Mouse (Mus musculus): ENCODE measurements around the gene Gucy2f. TPM values are rescaled to one million over a fixed set of nuclear protein-coding genes. Genes with fewer than 3 reads are reported as not detected.

Gene Gucy2f
- polyA plus RNA-seq, 1 experiment from 2014 or later = 0.17 TPM

DNA sequence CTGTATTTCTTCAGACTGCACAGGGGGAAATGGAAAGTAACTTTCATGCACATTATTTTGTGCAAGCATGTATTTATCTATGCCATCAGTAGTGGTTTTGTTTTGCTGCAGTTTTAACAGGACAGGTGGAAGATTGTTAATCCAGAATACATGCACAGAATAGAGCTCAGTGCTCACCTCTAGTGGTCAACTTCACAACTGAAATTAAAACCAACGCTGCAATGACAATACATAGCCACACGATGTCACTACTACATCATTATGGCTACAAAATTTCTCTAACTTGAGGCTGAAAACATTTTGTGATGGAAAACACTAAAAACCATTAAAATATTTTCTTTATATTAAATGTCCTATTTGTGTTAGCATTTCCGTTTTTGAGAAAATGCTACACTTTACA lies 3.6 kb upstream of the Gucy2f start:
- H3K4me1 ChIP-seq (ENCODE audit: control insufficient read depth, insufficient read depth, low read length) = no peaks in the 10 kb centered on the region
- no peaks in the 10 kb centered on the region for H3K9me3 ChIP-seq (ENCODE audit: control insufficient read depth, low read length)
- 17% methylated on average over 3 of the region's 3 CpGs for WGBS
- H3K9ac ChIP-seq (ENCODE audit: low read depth, low read length) = no peak overlapping the region
- H3K27ac ChIP-seq (replicated peaks; ENCODE audit: low read depth, low read length) = no peak overlapping the region
- peak; percentile 26 for DNase-seq (ENCODE audit: low spot score)
- H3K4me3 ChIP-seq (ENCODE audit: low read depth, low read length) = no peak overlapping the region
- no peak for ATAC-seq (ENCODE audit: low read depth)
- H3K36me3 ChIP-seq (ENCODE audit: control insufficient read depth, insufficient read depth, low read length) = no peaks in the 10 kb centered on the region
- H3K4me2 ChIP-seq (ENCODE audit: low read depth, low read length) = no peak overlapping the region
- peaks cover 5% of the 10 kb centered on the region for H3K27me3 ChIP-seq (replicated peaks; ENCODE audit: control insufficient read depth, insufficient read depth, low read length)

GRCm38 (mm10) chrX:142195551-142195950 lies 1.2 kb downstream of the Gucy2f start:
- ATAC-seq (ENCODE audit: low read depth) = no peak
- Histone ChIP-seq H3K9me3 (ENCODE audit: control insufficient read depth, low read length) (no peaks in the 10 kb centered on the region), H3K27me3 (replicated peaks; ENCODE audit: control insufficient read depth, insufficient read depth, low read length) (peaks cover 10% of the 10 kb centered on the region), H3K4me1 (ENCODE audit: control insufficient read depth, insufficient read depth, low read length) (no peaks in the 10 kb centered on the region), H3K4me3 (ENCODE audit: low read depth, low read length) (no peak overlapping the region), H3K9ac (ENCODE audit: low read depth, low read length) (no peak overlapping the region), H3K36me3 (ENCODE audit: control insufficient read depth, insufficient read depth, low read length) (no peaks in the 10 kb centered on the region), H3K4me2 (ENCODE audit: low read depth, low read length) (no peak overlapping the region), H3K27ac (replicated peaks; ENCODE audit: low read depth, low read length) (no peak overlapping the region)
- DNase-seq (ENCODE audit: low spot score) = no peak
- WGBS = 88% methylated on average over 1 of the region's 1 CpGs

DNA sequence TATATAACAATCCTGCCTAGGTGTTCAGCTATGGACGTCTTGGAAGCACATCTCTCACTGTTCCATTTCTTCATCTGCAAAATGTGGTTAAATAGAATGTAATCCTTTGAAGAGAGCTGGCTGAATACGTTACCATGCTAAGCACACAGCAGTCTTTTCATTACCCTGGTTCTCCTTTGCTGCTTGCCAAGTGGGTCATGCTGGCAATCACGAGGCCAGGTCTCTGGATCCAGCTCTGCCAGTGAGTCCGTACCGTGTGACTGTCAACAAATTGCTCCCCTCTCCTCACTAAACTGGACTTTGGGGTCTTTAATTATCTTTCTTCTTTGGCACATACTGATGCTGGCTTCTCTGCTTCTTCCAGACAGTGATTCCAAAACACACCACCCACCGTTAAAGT lies 2.3 kb downstream of the Gucy2f start:
- no peaks in the 10 kb centered on the region for H3K4me1 ChIP-seq (ENCODE audit: control insufficient read depth, insufficient read depth, low read length)
- ATAC-seq (ENCODE audit: low read depth) = no peak
- H3K9ac ChIP-seq (ENCODE audit: low read depth, low read length) = no peak overlapping the region
- no peak overlapping the region for H3K27ac ChIP-seq (replicated peaks; ENCODE audit: low read depth, low read length)
- DNase-seq (ENCODE audit: low spot score) = no peak
- H3K4me2 ChIP-seq (ENCODE audit: low read depth, low read length) = no peak overlapping the region
- peaks cover 10% of the 10 kb centered on the region for H3K27me3 ChIP-seq (replicated peaks; ENCODE audit: control insufficient read depth, insufficient read depth, low read length)
- H3K4me3 ChIP-seq (ENCODE audit: low read depth, low read length) = no peak overlapping the region
- no peaks in the 10 kb centered on the region for H3K9me3 ChIP-seq (ENCODE audit: control insufficient read depth, low read length)
- 63% methylated on average over 6 of the region's 6 CpGs for whole genome bisulfite sequencing
- no peaks in the 10 kb centered on the region for H3K36me3 ChIP-seq (ENCODE audit: control insufficient read depth, insufficient read depth, low read length)

GRCm38 (mm10) chrX:142190355-142190754 lies 6.4 kb downstream of the Gucy2f start:
- WGBS = 65% methylated on average over 2 of the region's 2 CpGs
- Histone ChIP-seq H3K36me3 (ENCODE audit: control insufficient read depth, insufficient read depth, low read length) (no peaks in the 10 kb centered on the region), H3K4me1 (ENCODE audit: control insufficient read depth, insufficient read depth, low read length) (no peaks in the 10 kb centered on the region)

GRCm38 (mm10) chrX:142189023-142189703 lies 7.6 kb downstream of the Gucy2f start:
- H3K9me3 ChIP-seq (ENCODE audit: control insufficient read depth, low read length) = no peaks in the 10 kb centered on the region
- H3K36me3 ChIP-seq (ENCODE audit: control insufficient read depth, insufficient read depth, low read length) = no peaks in the 10 kb centered on the region
- H3K9ac ChIP-seq (ENCODE audit: low read depth, low read length) = no peak overlapping the region
- ATAC-seq (ENCODE audit: low read depth) = peak; percentile 57; the same call in 1 of the 2 replicates
- no peak overlapping the region for H3K4me3 ChIP-seq (ENCODE audit: low read depth, low read length)
- peak overlapping the region; percentile 29; the same call in 1 of the 2 replicates for H3K4me2 ChIP-seq (ENCODE audit: low read depth, low read length)
- DNase-seq (ENCODE audit: low spot score) = peak; percentile 59
- H3K27ac ChIP-seq (replicated peaks; ENCODE audit: low read depth, low read length) = no peak overlapping the region
- H3K4me1 ChIP-seq (ENCODE audit: control insufficient read depth, insufficient read depth, low read length) = no peaks in the 10 kb centered on the region
- peaks cover 11% of the 10 kb centered on the region; the same call in 1 of the 2 replicates for H3K27me3 ChIP-seq (replicated peaks; ENCODE audit: control insufficient read depth, insufficient read depth, low read length)
- 33% methylated on average over 22 of the region's 22 CpGs for WGBS

More at GRCm38 (mm10) chrX:142190355-142190754, 6.4 kb downstream of the Gucy2f start:
- peaks cover 11% of the 10 kb centered on the region for H3K27me3 ChIP-seq (replicated peaks; ENCODE audit: control insufficient read depth, insufficient read depth, low read length)
- H3K9ac ChIP-seq (ENCODE audit: low read depth, low read length) = no peak overlapping the region
- ATAC-seq (ENCODE audit: low read depth) (no peak), DNase-seq (ENCODE audit: low spot score) (no peak)
- H3K9me3 ChIP-seq (ENCODE audit: control insufficient read depth, low read length) = no peaks in the 10 kb centered on the region
- no peak overlapping the region for H3K27ac ChIP-seq (replicated peaks; ENCODE audit: low read depth, low read length)
- H3K4me2 ChIP-seq (ENCODE audit: low read depth, low read length) = no peak overlapping the region
- no peak overlapping the region for H3K4me3 ChIP-seq (ENCODE audit: low read depth, low read length)

- no peak overlapping the region for H3K4me2 ChIP-seq (ENCODE audit: low read depth, low read length)
- no peak overlapping the region for H3K4me3 ChIP-seq (ENCODE audit: low read depth, low read length)
- DNase-seq (ENCODE audit: low spot score) (no peak), ATAC-seq (ENCODE audit: low read depth) (no peak)
- no peak overlapping the region for H3K9ac ChIP-seq (ENCODE audit: low read depth, low read length)
- H3K27ac ChIP-seq (replicated peaks; ENCODE audit: low read depth, low read length) = no peak overlapping the region
- H3K4me1 ChIP-seq (ENCODE audit: control insufficient read depth, insufficient read depth, low read length) = no peaks in the 10 kb centered on the region
- H3K36me3 ChIP-seq (ENCODE audit: control insufficient read depth, insufficient read depth, low read length) = no peaks in the 10 kb centered on the region
- 68% methylated on average over 2 of the region's 2 CpGs for WGBS
- no peaks in the 10 kb centered on the region for H3K9me3 ChIP-seq (ENCODE audit: control insufficient read depth, low read length)
- peaks cover 11% of the 10 kb centered on the region; the same call in 1 of the 2 replicates for H3K27me3 ChIP-seq (replicated peaks; ENCODE audit: control insufficient read depth, insufficient read depth, low read length)
Observed at GRCm38 (mm10) chrX:142182026-142182425, 14.7 kb downstream of the Gucy2f start.

GRCm38 (mm10) chrX:142176981-142177380 lies 19.8 kb downstream of the Gucy2f start:
- Histone ChIP-seq H3K4me3 (ENCODE audit: low read depth, low read length) (no peak overlapping the region), H3K9me3 (ENCODE audit: control insufficient read depth, low read length) (no peaks in the 10 kb centered on the region), H3K27ac (replicated peaks; ENCODE audit: low read depth, low read length) (no peak overlapping the region), H3K4me1 (ENCODE audit: control insufficient read depth, insufficient read depth, low read length) (no peaks in the 10 kb centered on the region), H3K9ac (ENCODE audit: low read depth, low read length) (no peak overlapping the region), H3K4me2 (ENCODE audit: low read depth, low read length) (no peak overlapping the region), H3K27me3 (replicated peaks; ENCODE audit: control insufficient read depth, insufficient read depth, low read length) (no peaks in the 10 kb centered on the region; the same call in 1 of the 2 replicates), H3K36me3 (ENCODE audit: control insufficient read depth, insufficient read depth, low read length) (no peaks in the 10 kb centered on the region)
- DNase-seq (ENCODE audit: low spot score) (no peak), ATAC-seq (ENCODE audit: low read depth) (no peak)

DNA sequence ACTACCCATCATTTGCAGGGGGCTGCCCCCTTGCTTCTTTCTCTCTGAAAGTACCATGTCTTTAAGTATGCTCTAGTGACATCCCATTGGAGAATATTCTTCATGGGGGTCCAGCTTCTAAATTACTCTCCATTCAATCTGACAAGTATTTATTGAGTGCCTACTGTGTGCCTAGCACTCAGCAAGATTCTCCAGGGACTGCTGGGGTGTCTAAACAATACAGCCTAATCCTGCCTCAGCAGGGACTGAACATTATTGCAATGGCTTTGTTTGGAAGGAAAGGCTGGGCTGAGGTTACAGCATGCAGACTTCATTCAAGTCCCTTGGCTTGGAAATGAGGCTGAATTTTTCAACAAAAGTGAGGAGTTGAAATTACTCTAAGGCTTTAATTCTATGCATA lies 81.0 kb downstream of the Gucy2f start:
- DNase-seq (ENCODE audit: low spot score) (no peak), ATAC-seq (ENCODE audit: low read depth) (no peak)
- no peaks in the 10 kb centered on the region for H3K9me3 ChIP-seq (ENCODE audit: control insufficient read depth, low read length)
- peaks cover 13% of the 10 kb centered on the region for H3K27me3 ChIP-seq (replicated peaks; ENCODE audit: control insufficient read depth, insufficient read depth, low read length)
- no peak overlapping the region for H3K27ac ChIP-seq (replicated peaks; ENCODE audit: low read depth, low read length)
- H3K9ac ChIP-seq (ENCODE audit: low read depth, low read length) = no peak overlapping the region
- H3K4me2 ChIP-seq (ENCODE audit: low read depth, low read length) = no peak overlapping the region
- no peak overlapping the region for H3K4me3 ChIP-seq (ENCODE audit: low read depth, low read length)
- H3K4me1 ChIP-seq (ENCODE audit: control insufficient read depth, insufficient read depth, low read length) = no peaks in the 10 kb centered on the region
- H3K36me3 ChIP-seq (ENCODE audit: control insufficient read depth, insufficient read depth, low read length) = no peaks in the 10 kb centered on the region

DNA sequence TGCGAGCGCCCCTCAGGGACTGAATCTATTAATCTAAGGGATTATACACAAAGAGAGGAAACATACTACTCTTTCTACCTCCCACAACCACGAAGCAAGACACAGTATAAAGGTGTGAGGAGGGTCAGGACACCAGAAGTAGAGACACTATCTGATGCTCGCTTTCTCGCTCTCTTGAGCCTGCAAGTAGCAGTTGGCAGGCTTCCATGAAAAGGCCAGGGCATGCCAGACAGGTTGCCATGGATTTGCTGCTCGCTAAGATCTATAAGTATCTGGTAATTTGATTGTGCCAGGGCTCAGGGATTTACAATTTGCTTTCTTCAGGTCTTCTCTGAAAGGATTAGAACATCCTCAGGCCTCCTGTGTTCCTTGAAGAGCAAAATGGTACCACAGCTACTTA lies 85.5 kb downstream of the Gucy2f start:
- H3K36me3 ChIP-seq (ENCODE audit: control insufficient read depth, insufficient read depth, low read length) = no peaks in the 10 kb centered on the region
- peaks cover 20% of the 10 kb centered on the region for H3K27me3 ChIP-seq (replicated peaks; ENCODE audit: control insufficient read depth, insufficient read depth, low read length)
- H3K4me2 ChIP-seq (ENCODE audit: low read depth, low read length) = no peak overlapping the region
- H3K9ac ChIP-seq (ENCODE audit: low read depth, low read length) = no peak overlapping the region
- 77% methylated on average over 6 of the region's 6 CpGs for WGBS
- DNase-seq (ENCODE audit: low spot score) = no peak
- H3K4me1 ChIP-seq (ENCODE audit: control insufficient read depth, insufficient read depth, low read length) = no peaks in the 10 kb centered on the region
- H3K9me3 ChIP-seq (ENCODE audit: control insufficient read depth, low read length) = no peaks in the 10 kb centered on the region
- no peak overlapping the region for H3K4me3 ChIP-seq (ENCODE audit: low read depth, low read length)
- no peak for ATAC-seq (ENCODE audit: low read depth)
- no peak overlapping the region for H3K27ac ChIP-seq (replicated peaks; ENCODE audit: low read depth, low read length)
